Mouse (Mus musculus): ENCODE data around the gene 1700019N19Rik. TPM values are rescaled to one million over a fixed set of nuclear protein-coding genes. Genes with fewer than 3 reads are reported as not detected.

The 1700019N19Rik gene
- polyA plus RNA-seq, 1 experiment, result not detected

- WGBS, result 81% methylated on average over 6 of the region's 6 CpGs
- no peak for DNase-seq (ENCODE audit: low read depth, low spot score)
Measured at GRCm38 (mm10) chr19:58741036-58741435, 53.2 kb downstream of the 1700019N19Rik start.

GRCm38 (mm10) chr19:58738111-58738510, 56.1 kb downstream of the 1700019N19Rik start:
- no peak for DNase-seq (ENCODE audit: low read depth, low spot score)
- WGBS, result 87% methylated on average over 4 of the region's 4 CpGs

Other genes with a start within 250 kb of the 1700019N19Rik start
- gene Pnlip, start 142.0 kb downstream of the 1700019N19Rik start, polyA plus RNA-seq (2012; rRNA removed), result 0.50 and 0.71 TPM in 2 replicates
- gene Pnliprp1, start 65.6 kb downstream of the 1700019N19Rik start, polyA plus RNA-seq (2012; rRNA removed), result 1.1 and 1.2 TPM in 2 replicates
- 48.8 and 67.0 TPM in 2 replicates for gene Pnliprp2, start 34.7 kb downstream of the 1700019N19Rik start, polyA plus RNA-seq (2012; rRNA removed)
- gene Eno4, start 149.0 kb upstream of the 1700019N19Rik start, polyA plus RNA-seq (2012; rRNA removed), result not detected in 2 replicates
- 10.5 and 18.9 TPM in 2 replicates for gene Hspa12a, start 149.2 kb upstream of the 1700019N19Rik start, polyA plus RNA-seq (2012; rRNA removed)